Mouse (Mus musculus) heart, embryonic 12.5 days (tissue): ENCODE data around the gene Tmtc1. TPM values are rescaled to one million over a fixed set of nuclear protein-coding genes. Genes with fewer than 3 reads are reported as not detected.

Experiments used
- ATAC-seq: fragments of 200-750 bp; cut with Nextera tagmentation; 2 replicates; pipeline ENCODE4 v1.8.0; 2017; ENCODE audit warnings: moderate TSS enrichment, moderate library complexity; ENCODE audit not compliant: insufficient number of reproducible peaks, low FRiP score
- H3K27ac ChIP-seq: fragments of 300-500 bp; sonication (generic); 2 replicates; pipeline ENCODE4 v1.5.1; 2016; ENCODE audit warnings: mild to moderate bottlenecking, moderate library complexity; ENCODE audit not compliant: poor library complexity, severe bottlenecking
- H3K27me3 ChIP-seq: fragments of 300-500 bp; sonication (generic); replicated peaks from 2 replicates; pipeline ENCODE4 v1.6.1; 2016; ENCODE audit warnings: mild to moderate bottlenecking, moderate library complexity
- H3K36me3 ChIP-seq: fragments of 300-500 bp; sonication (generic); 2 replicates; pipeline ENCODE4 v1.6.1; 2016; ENCODE audit warnings: mild to moderate bottlenecking, moderate library complexity
- H3K4me1 ChIP-seq: fragments of 300-500 bp; sonication (generic); replicated peaks from 2 replicates; pipeline ENCODE4 v1.6.1; 2016; ENCODE audit warnings: mild to moderate bottlenecking
- H3K4me2 ChIP-seq: fragments of 300-500 bp; sonication (generic); 2 replicates; pipeline ENCODE4 v1.6.1; 2016; ENCODE audit warnings: mild to moderate bottlenecking, moderate library complexity
- H3K4me3 ChIP-seq: fragments of 300-500 bp; sonication (generic); 2 replicates; pipeline ENCODE4 v1.5.1; 2016; ENCODE audit warnings: mild to moderate bottlenecking
- H3K9ac ChIP-seq: fragments of 300-500 bp; sonication (generic); 2 replicates; pipeline ENCODE4 v1.6.1; 2016; ENCODE audit warnings: mild to moderate bottlenecking, moderate library complexity
- H3K9me3 ChIP-seq: fragments of 300-500 bp; sonication (generic); replicated peaks from 2 replicates; pipeline ENCODE4 v1.6.1; 2016; ENCODE audit warnings: mild to moderate bottlenecking, moderate library complexity
- WGBS: fragments of 180-500 bp; shearing (Covaris S2); methylation state at CpG from one replicate; pipeline ENCODE4 v1.1.7; 2016; 5-methylcytosine and 5-hydroxymethylcytosine counted together
- polyA plus RNA-seq: library from polyadenylated mRNA; unstranded; fragments of >200 nt; fragmentation: Nextera tagmentation; extraction: Ambion mirVana; gene quantifications from 2 replicates; pipeline ENCODE4 v1.2.1, GENCODE M21; 2016

Gene Tmtc1
- polyA plus RNA-seq, 1 experiment from 2014 or later = 3.4 TPM

DNA sequence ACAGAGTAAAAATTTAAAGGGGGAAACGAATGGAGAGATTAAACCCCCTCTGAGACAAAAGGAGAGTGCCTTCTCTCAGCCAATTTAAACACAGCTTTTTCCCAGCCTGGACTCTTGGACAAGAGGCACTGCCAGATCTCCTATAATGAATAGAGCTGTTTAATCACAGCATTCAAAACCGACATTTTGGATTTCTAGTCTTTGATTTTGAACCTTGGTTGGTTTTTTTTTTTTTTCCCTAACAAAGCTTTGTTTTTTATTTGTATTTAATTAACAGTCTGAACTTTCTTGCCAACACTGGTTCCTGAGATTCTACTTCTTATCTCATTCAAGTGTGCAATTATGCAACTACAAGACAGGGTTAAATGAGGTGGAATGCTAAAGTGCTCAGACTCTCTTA is 133.2 kb downstream of the Tmtc1 start:
- Histone ChIP-seq H3K36me3 (no peaks in the 10 kb centered on the region), H3K27ac (no peak overlapping the region), H3K4me1 (0 out of 2 replicates have a peak, but pooled peaks cover 6% of the 10 kb centered on the region), H3K9ac (no peak overlapping the region), H3K4me3 (no peak overlapping the region), H3K27me3 (no peaks in the 10 kb centered on the region), H3K4me2 (no peak overlapping the region), H3K9me3 (no peaks in the 10 kb centered on the region)
- ATAC-seq = no peak
- WGBS = 33% methylated on average over 2 of the region's 2 CpGs

DNA sequence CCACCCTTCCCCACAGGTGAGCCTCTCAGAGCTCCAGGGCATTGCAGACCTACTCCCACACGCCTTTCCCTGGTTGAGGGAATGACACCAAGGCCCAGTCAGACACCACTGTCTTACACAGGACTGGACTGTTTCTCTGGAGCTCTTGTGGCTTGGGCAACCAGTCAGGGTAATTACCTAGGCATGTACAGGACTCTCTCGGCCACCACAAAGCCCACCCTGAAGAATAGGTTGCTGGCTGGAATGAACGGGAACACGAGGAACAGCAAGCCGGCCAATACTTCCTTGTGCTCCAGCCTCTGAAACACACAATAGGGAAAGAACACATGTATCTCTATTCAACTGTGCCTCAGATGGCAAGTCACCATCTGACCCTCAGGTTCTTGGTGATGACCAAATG is 138.4 kb downstream of the Tmtc1 start:
- Histone ChIP-seq H3K9me3 (no peaks in the 10 kb centered on the region), H3K36me3 (no peaks in the 10 kb centered on the region), H3K27me3 (no peaks in the 10 kb centered on the region), H3K4me1 (0 out of 2 replicates have a peak, but pooled peaks cover 5% of the 10 kb centered on the region), H3K4me2 (no peak overlapping the region), H3K9ac (no peak overlapping the region), H3K27ac (no peak overlapping the region), H3K4me3 (no peak overlapping the region)
- 85% methylated on average over 5 of the region's 5 CpGs for whole genome bisulfite sequencing
- no peak for ATAC-seq

DNA sequence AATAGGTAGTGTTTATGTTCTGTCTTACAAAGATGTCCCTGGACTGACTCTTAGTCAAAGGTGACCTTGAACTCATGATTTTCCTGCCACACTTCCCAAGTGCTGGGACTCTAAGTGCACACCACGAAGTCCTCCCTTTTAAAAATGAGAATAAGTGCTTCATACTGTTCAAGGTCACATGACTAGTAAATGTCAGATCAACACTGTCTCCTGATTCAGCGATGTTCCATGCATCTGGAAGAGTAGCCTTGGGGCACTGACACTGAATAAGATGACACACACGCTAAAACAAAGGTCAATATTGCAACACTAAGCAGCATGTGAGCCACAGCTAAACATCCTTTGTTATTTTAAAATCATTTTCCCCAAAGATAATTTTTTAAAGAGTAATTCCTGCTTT is 139.0 kb downstream of the Tmtc1 start:
- Histone ChIP-seq H3K9ac (no peak overlapping the region), H3K4me1 (no peaks in the 10 kb centered on the region), H3K27ac (no peak overlapping the region), H3K9me3 (no peaks in the 10 kb centered on the region), H3K36me3 (no peaks in the 10 kb centered on the region), H3K4me3 (no peak overlapping the region), H3K27me3 (no peaks in the 10 kb centered on the region), H3K4me2 (no peak overlapping the region)
- WGBS = 68% methylated on average over 3 of the region's 3 CpGs
- no peak for ATAC-seq

DNA sequence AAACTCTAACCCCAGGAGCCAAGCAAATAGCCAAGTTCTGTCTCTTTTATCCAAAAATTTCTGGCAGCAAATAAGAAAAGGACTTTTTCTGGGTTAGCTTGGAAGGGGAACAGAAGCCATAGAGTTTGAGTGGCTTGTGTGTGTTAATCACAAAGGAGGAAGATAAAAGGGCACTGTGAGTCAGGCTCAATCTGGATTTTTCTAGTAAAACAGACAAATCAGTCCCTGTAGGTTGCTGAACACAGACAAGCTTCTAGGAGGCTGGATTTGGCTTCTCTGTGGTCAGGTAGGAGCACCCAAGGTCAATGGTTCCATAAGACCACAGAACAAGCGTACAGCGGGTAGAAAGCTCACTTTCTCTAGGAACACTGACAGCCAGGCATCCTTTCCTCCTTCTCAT is 141.9 kb downstream of the Tmtc1 start:
- H3K4me2 ChIP-seq = no peak overlapping the region
- H3K36me3 ChIP-seq = peaks cover 4% of the 10 kb centered on the region; the same call in 1 of the 2 replicates
- H3K4me3 ChIP-seq = no peak overlapping the region
- no peak overlapping the region for H3K9ac ChIP-seq
- no peaks in the 10 kb centered on the region for H3K4me1 ChIP-seq
- no peaks in the 10 kb centered on the region for H3K9me3 ChIP-seq
- no peaks in the 10 kb centered on the region for H3K27me3 ChIP-seq
- ATAC-seq = no peak
- no peak overlapping the region for H3K27ac ChIP-seq
- WGBS = 84% methylated on average over 2 of the region's 2 CpGs

DNA sequence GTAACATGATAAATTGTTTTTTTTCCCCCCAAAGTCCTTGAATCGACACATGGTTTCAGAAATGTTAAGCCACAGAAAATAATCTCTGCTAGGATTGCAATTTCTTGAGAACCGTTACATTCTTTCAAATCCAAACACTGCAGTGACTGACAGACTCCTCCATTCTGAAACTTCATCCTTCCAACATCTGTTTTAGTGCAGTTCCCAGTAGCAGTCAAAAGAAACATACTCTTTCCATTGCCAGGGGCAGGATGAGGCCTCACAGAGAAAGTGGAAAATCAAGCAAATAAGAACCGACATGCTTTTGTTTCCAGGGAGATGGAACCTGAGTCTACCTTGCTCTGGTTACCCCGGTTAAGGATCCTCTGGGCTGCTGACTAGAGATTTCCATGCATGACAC is 147.1 kb downstream of the Tmtc1 start:
- Histone ChIP-seq H3K27ac (no peak overlapping the region), H3K36me3 (peaks cover 4% of the 10 kb centered on the region; the same call in 1 of the 2 replicates), H3K9ac (no peak overlapping the region), H3K27me3 (no peaks in the 10 kb centered on the region), H3K9me3 (no peaks in the 10 kb centered on the region), H3K4me1 (no peaks in the 10 kb centered on the region), H3K4me3 (no peak overlapping the region), H3K4me2 (no peak overlapping the region)
- no peak for ATAC-seq
- 57% methylated on average over 4 of the region's 4 CpGs for WGBS

DNA sequence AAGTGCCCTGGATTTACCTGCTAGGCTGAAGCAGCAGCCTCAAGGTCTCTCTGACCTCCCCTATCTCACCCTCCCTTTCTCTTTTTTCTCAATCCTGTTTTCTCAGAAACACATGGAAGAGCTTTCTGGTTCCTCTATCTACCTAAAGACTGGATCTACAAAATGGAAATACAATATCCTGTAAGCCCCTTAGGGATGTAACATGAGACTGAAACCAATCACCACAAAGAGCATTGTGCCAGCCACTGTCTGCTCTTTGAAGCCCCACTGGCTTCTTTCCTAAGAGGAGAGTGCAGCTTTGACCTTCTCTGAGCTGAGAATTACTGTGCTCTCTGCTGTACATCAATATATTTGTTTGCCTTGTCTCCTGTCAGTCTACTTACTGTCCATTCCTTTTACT is 147.8 kb downstream of the Tmtc1 start:
- H3K4me3 ChIP-seq = no peak overlapping the region
- H3K4me2 ChIP-seq = no peak overlapping the region
- no peak overlapping the region for H3K27ac ChIP-seq
- no peaks in the 10 kb centered on the region for H3K27me3 ChIP-seq
- H3K9me3 ChIP-seq = no peaks in the 10 kb centered on the region
- H3K36me3 ChIP-seq = peaks cover 4% of the 10 kb centered on the region; the same call in 1 of the 2 replicates
- H3K4me1 ChIP-seq = no peaks in the 10 kb centered on the region
- H3K9ac ChIP-seq = no peak overlapping the region
- no peak for ATAC-seq

DNA sequence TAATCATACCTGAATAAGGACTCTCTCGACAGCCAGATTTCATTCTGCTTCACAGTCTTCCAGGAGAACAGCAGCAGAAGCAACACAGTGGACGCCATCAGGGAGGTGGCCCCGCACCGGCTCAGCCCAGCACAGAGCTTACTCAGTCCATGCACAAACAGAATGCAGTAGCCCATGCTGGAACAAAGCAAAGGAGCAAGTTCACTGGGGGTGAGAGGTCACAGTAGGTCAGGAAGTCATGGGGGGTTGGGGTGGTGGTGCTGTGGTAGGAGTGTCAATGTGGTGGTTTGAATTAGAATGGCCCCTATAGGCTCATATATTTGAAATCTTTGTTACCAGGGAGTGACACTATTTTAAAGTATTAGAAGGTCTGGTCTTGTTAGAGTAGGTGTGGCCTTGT is 149.7 kb downstream of the Tmtc1 start:
- H3K27me3 ChIP-seq = no peaks in the 10 kb centered on the region
- ATAC-seq = no peak
- H3K9me3 ChIP-seq = no peaks in the 10 kb centered on the region
- H3K27ac ChIP-seq = no peak overlapping the region
- H3K36me3 ChIP-seq = peaks cover 3% of the 10 kb centered on the region; the same call in 1 of the 2 replicates
- WGBS = 67% methylated on average over 4 of the region's 4 CpGs
- H3K9ac ChIP-seq = no peak overlapping the region
- no peak overlapping the region for H3K4me3 ChIP-seq
- H3K4me2 ChIP-seq = no peak overlapping the region
- no peaks in the 10 kb centered on the region for H3K4me1 ChIP-seq

DNA sequence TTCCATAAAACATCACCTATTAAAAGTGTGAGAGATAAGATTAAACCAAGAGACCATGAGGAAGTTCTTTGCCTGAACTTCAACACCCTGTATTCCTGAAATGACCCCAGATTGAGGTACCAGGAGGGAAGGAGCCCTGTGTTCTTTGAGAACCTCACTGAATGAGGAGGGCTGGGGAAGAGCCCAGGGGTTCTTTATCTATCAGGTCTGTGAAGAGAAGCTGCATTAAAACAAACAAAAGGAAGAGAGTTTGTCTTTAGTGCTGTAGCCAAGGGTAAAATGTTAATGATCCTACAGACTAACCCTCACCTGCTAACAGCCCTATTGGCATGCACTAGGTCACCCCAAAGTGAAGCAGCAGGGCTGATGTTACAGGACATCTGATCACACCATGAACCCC is 153.3 kb downstream of the Tmtc1 start:
- Histone ChIP-seq H3K9me3 (no peaks in the 10 kb centered on the region), H3K27ac (no peak overlapping the region), H3K4me3 (no peak overlapping the region), H3K4me1 (no peaks in the 10 kb centered on the region), H3K4me2 (no peak overlapping the region), H3K27me3 (no peaks in the 10 kb centered on the region), H3K36me3 (no peaks in the 10 kb centered on the region), H3K9ac (no peak overlapping the region)
- ATAC-seq = no peak

DNA sequence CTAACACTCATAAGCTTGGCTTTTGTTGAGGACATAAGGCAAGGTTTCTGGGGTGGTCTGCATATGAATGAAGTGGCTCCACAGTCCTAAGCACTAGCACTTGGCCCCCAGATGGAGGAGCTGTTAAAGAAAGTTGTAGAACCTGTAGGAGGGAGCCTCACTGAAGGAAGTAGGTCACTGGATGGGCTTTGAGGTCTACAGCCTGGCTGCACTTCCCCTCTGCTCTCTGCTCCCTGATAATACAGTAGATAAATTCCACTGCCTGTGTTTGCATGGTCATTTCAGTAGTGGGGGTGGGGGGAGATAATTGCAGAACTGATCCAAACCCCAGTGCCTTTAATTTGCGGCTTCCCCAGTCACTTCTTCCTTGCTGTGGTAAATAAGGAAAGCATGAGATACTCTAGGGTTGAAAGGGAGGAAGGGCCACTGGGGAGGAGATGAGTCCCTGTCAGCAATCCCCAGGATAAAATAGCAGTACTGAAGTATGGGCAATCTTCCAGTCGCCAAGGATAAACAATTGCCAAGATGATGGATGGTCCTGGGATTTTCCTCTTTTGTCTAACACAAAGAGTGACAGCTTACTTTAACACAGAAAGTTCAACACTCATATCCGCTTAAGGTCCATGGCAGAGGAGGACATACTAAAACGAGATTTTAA is 160.8 kb downstream of the Tmtc1 start:
- no peak overlapping the region for H3K27ac ChIP-seq
- peaks cover 5% of the 10 kb centered on the region for H3K4me1 ChIP-seq

DNA sequence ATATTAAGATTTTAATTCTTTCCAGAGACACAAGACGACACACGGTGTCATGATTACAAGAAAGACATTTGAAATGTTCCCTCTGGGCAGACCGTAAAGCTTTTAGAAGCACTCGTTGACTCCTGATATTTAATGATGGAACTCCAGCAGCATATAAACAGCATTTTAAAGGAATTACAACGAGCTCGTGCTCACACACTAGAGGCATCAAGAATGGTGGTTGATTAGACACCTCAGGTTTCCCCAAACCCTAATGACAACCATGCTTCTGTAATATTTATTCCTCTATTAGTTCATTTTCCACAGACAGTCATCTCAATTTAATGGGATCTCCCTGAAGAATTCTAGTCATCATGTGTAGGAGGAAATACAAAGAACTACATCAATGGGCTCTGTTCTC is 164.9 kb downstream of the Tmtc1 start:
- Histone ChIP-seq H3K36me3 (no peaks in the 10 kb centered on the region), H3K4me3 (no peak overlapping the region), H3K27ac (no peak overlapping the region), H3K9ac (no peak overlapping the region), H3K4me2 (no peak overlapping the region), H3K4me1 (peaks cover 5% of the 10 kb centered on the region), H3K9me3 (no peaks in the 10 kb centered on the region), H3K27me3 (no peaks in the 10 kb centered on the region)
- no peak for ATAC-seq
- WGBS = 82% methylated on average over 6 of the region's 6 CpGs

More for the DNA sequence above, 160.8 kb downstream of the Tmtc1 start:
- H3K27me3 ChIP-seq = no peaks in the 10 kb centered on the region
- WGBS = 58% methylated on average over 4 of the region's 4 CpGs
- H3K9me3 ChIP-seq = no peaks in the 10 kb centered on the region
- no peak overlapping the region for H3K4me2 ChIP-seq
- ATAC-seq = no peak
- no peak overlapping the region for H3K9ac ChIP-seq
- no peaks in the 10 kb centered on the region for H3K36me3 ChIP-seq
- H3K4me3 ChIP-seq = no peak overlapping the region

DNA sequence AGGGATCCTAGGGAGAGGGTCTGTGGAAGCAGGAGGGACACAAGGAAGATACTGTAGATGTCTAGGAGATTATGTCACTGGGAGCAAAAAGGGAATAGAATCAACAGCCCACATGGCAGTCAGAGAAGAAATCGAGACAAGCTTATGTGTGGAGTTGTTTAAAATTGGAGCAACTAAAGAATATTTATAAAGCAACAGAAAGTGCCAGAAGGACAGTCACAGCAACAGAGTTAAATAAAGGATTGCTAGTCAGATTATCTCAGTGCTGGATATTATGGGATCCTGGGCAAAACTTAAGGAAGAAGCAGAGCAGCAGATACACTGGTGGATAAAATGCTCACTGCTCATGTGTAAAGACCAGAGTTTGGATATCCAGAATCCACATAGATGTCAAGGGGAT is 167.8 kb downstream of the Tmtc1 start:
- Histone ChIP-seq H3K36me3 (no peaks in the 10 kb centered on the region), H3K4me1 (no peaks in the 10 kb centered on the region), H3K4me2 (no peak overlapping the region), H3K27ac (no peak overlapping the region), H3K9me3 (no peaks in the 10 kb centered on the region), H3K9ac (no peak overlapping the region), H3K4me3 (no peak overlapping the region), H3K27me3 (no peaks in the 10 kb centered on the region)
- ATAC-seq = no peak
- 78% methylated on average over 1 of the region's 1 CpGs for WGBS

DNA sequence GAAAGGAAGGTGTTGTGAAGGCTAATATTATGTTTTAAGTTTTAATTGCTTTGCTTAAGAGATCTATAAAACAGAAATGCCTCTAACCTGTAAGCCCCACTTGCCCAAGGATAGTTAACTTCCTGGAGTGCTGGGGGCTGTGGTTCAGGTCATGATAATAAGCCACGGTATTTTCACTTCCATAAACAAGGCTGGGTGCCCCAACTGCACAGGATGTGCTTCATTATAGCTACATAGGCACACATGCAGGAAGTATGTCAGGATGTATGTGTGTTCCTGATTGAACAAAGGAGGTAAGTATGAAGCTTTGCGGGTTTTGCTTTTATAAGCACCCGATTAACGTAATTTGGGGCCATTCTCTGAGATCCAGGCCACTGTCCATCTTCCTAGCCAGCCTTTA is 169.1 kb downstream of the Tmtc1 start:
- Histone ChIP-seq H3K27ac (no peak overlapping the region), H3K4me2 (no peak overlapping the region), H3K27me3 (no peaks in the 10 kb centered on the region), H3K36me3 (no peaks in the 10 kb centered on the region), H3K4me1 (no peaks in the 10 kb centered on the region), H3K9ac (no peak overlapping the region), H3K9me3 (no peaks in the 10 kb centered on the region), H3K4me3 (no peak overlapping the region)
- no peak for ATAC-seq
- 78% methylated on average over 4 of the region's 4 CpGs for WGBS
